Mouse (Mus musculus): ENCODE data around the gene Gm21836.
"Not testable (repeated sequence)": the region's sequence is repeated elsewhere in the genome, so short reads cannot be mapped to it uniquely, and the experiment has no call there.

Gene Gm21836

GRCm38 (mm10) chr9:124493693-124494092 is at the start of gene Gm21836:
TSS of gene Gm21836 (minus strand) at chr9:124493793.
- not testable (repeated sequence) for DNase-seq (ENCODE audit: low spot score in 2 of 2)

GRCm38 (mm10) chr9:124480361-124480980 is 13.1 kb downstream of the Gm21836 start:
- DNase-seq (ENCODE audit: low spot score in 2 of 2), result not testable (repeated sequence)

GRCm38 (mm10) chr9:124478081-124478480 is 15.5 kb downstream of the Gm21836 start:
- DNase-seq (ENCODE audit: low spot score in 2 of 2), result no peak

GRCm38 (mm10) chr9:124476096-124476902 is 17.3 kb downstream of the Gm21836 start, which contains the start of gene Ppp2r3d:
TSS of gene Ppp2r3d (minus strand) at chr9:124476898.
- peak in 1 of 2 experiments; percentile 21 for DNase-seq (ENCODE audit: low spot score in 2 of 2)

GRCm38 (mm10) chr9:124475689-124476088 is 17.9 kb downstream of the Gm21836 start:
- DNase-seq (ENCODE audit: low spot score in 2 of 2), result peak; percentile 9

- no peak for DNase-seq (ENCODE audit: low spot score in 2 of 2)
These were observed 37.0 kb downstream of the Gm21836 start for GRCm38 (mm10) chr9:124456572-124456971.
